Mouse (Mus musculus): ENCODE data around the gene Prkaa1.

Prkaa1 gene

GRCm38 (mm10) chr15:5143361-5144020 is at the start of gene Prkaa1:
TSS of gene Prkaa1 (plus strand) at chr15:5143861.
- DNase-seq: peak; percentile 80

GRCm38 (mm10) chr15:5095534-5096301 is 47.9 kb upstream of the Prkaa1 start:
- DNase-seq: no peak

GRCm38 (mm10) chr15:5097376-5097775 is 46.3 kb upstream of the Prkaa1 start:
- no peak for DNase-seq

DNA sequence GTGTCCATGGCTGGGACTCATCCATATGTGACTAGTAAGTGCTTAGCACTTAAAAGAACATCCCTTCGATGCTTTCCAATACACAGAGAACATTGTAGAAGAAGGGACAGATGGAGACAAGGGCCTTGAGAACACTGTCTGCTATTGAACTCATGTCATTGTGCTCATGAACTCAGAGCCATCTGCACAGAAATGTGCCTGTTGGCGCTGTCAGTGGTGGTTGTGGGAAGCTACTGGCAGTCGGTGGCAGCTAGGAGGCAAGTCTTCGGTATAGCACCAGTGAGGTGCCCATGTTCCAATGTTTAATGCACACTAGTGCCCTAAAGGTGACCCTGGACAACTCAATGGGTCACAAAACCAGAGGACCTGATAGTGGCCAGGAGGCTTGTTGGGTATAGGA is 41.3 kb upstream of the Prkaa1 start:
- DNase-seq: no peak

GRCm38 (mm10) chr15:5105891-5106290 is 37.8 kb upstream of the Prkaa1 start:
- no peak for DNase-seq

DNA sequence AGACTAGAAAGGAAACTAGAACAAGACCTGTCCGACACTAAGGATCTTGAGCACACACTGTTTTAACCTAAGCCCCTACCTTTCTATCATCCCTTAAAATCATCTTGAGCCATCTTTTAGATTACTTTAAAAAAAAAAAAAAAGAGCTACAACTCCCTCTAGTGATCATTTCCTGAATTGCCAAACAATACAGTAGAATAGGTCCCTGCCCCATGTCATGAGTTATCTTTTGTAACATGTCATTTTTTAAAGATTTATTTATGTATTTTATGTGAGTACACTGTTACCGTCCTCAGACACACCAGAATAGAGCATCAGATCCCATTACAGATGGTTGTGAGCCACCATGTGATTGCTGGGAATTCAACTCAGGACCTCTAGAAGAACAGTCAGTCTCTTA is 37.4 kb upstream of the Prkaa1 start:
- DNase-seq: no peak

- DNase-seq: peak; percentile 54
Observed at GRCm38 (mm10) chr15:5107686-5108654, 35.7 kb upstream of the Prkaa1 start, which contains the start of gene Card6. TSS of gene Card6 (minus strand) at chr15:5108539.

GRCm38 (mm10) chr15:5108655-5109040 is 35.0 kb upstream of the Prkaa1 start:
- no peak for DNase-seq

DNA sequence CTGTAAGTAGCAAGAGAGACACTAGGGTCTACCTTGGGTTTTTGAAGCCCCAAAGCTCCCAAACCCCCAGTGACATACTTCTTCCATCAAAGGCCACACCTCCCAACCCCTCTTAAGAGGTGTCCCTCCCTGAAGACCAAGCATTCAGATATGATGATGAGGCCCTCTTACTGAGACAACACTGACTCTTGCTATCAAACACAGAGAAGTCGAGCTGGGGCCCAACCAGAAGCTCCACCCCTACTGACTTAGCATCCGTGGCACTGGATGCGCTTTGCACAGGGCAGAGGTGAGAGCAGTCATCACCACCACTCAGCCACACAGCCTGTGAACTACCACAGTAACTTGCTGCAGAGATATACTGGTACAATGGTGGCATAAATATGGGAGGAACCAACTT is 31.0 kb upstream of the Prkaa1 start:
- no peak for DNase-seq

DNA sequence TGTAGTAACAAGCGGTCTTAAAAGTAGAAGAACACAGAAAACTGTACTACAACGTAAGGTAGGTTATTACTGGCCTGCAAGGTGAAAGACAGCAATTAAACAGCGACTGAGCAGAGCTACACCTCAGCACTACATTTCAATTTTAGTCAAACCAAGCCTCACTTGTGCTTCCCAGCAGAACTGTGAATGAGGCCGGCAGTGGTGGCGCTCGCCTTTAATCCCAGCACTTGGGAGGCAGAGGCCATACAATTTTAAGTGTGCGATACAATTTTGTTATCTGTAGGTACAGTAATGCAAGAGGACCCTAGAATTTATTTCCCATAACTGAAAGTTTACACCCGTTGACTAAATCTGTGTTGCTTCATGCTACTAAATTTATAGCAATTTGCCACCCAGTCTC is 28.5 kb upstream of the Prkaa1 start:
- no peak for DNase-seq

DNA sequence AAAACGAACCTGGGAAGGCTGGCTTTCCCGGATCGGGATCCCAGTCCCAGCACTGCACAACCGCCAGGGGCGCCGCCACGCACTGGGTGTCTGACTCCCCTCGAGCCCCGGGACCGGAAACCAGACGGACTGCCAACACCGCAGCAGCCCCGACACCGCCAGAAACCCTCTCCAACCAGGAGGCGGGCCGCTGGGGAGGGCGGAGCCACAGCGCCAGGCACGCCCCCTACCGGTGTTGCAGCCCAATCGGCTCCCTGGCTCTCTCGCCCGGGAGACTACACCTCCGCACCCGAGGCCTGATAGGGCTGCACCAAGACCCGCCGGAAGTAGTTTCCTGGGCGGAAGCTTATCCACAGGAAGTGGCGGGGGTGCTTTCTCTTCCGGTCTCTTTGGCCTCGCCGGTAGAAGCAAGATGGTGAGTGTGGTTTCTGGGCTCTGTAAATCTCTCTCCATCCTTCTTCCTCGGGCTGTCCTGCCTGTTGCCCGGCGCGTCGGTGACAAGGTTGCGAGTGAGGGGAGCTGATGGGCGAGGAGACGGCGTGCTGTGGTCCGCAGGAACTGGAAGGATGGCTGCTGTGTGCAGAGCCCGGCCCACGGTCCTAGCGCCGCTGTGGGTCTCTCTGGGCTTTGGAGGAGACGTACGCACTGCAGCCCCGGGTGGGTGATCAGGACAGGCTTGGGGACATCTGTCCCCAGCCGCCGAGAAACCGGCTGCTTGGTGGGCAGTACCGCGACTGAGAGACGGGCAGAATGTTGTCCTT is 27.2 kb upstream of the Prkaa1 start, which contains the start of gene Rpl37:
Rpl37 (plus strand) TSS at position 376 of the 761 bp plus-strand sequence.
- peak; percentile 99 for DNase-seq

DNA sequence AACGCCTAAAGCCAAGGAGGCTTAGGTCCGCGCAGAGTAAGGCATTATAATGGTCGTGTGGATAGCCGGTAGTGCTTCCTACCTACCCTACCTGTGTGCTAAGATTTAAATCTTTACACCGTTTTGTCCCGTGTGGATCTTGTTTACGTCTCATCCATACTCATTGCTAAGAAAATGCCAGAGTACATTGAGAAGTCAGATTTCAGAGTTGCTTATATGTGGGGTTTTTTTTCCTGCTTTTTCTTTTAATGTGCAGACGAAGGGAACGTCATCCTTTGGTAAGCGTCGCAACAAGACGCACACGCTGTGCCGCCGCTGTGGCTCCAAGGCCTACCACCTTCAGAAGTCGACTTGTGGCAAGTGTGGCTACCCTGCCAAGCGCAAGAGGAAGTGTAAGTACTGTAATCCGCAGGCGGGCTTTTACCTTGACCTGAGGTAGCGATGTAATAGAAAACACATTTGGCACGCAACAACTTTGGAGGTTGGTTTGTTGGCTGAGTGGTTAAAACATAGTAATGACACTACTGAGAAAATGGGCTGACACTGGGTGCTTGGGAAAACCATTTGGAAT is 26.5 kb upstream of the Prkaa1 start:
- peak; percentile 35 for DNase-seq

DNA sequence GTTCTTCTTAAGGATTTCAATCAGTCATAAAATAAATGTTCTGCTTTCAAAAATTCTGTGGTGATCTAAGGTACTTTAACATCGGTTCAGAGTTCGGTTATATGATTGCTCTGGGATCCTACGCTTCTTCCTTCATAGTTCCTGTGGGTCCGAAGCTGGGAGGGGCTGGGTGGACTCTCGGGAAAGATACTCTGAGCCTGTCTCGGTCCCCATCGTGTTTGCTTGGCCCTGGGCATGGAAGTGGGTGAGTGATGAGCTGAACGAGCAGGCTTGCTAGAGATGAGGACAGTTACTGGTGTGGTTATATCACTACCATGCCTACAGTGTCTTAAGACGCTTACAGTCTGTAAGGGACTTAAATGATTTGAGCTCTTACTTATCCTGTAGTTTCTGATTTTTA is 25.0 kb upstream of the Prkaa1 start:
- DNase-seq: no peak

DNA sequence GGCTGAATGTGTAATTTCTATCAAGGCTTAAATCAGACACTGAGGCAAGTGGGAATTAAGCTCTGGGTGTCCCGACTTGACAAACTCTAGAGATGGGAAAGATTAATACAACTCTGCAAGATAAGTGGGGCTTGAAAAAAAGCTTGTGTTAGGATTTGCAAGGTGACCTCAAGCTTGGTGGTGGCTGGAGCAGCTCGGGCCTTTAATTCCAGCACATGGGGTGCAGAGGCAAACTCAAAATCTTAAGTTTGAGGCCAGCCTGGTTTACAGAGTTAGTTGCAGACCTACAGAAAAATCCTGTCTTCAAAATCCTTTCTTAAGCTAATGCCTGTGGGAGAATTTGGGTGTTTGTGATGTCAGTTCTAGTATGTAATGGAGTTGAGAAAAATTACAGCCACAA is 24.5 kb upstream of the Prkaa1 start:
- no peak for DNase-seq

DNA sequence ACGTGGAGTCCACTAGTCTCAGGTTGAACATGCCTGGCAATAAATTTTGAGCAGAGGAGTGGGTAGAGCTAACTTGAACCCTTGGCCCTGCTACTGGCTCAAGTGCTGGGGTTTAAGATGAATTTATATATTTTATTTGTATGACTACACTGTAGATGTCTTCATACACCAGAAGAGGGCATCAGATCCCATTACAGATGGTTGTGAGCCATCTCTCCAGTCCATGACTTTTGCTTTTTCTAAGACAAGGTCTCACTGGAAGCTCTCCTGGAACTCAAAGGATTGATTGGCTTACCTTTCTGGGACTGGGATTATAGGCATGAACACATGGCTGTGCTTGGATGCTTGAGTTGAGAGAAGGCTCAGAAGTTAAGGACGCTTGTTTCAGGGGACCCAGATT is 24.0 kb upstream of the Prkaa1 start:
- no peak for DNase-seq

- no peak for DNase-seq
Observed at GRCm38 (mm10) chr15:5121535-5122313, 21.9 kb upstream of the Prkaa1 start.

GRCm38 (mm10) chr15:5126456-5126855 is 17.2 kb upstream of the Prkaa1 start:
- DNase-seq: no peak

DNA sequence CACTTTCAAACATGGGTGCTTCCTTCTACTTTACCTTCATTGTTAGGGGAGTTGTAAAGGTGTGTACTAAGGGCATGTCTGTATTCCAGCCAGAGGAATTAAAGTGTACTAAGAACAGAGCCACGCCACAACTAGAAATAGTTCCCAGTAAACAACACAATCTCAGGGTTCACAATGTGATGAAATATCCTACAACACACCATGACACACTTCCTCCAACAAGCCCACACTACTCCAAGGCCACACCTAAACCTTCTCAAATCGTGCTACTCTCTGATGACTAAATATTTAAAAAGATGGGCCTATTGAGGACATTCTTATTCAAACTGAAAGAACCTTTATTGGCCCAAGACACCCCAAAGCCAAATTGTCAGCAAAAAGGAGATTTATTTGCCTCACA is 16.2 kb upstream of the Prkaa1 start:
- DNase-seq: no peak

DNA sequence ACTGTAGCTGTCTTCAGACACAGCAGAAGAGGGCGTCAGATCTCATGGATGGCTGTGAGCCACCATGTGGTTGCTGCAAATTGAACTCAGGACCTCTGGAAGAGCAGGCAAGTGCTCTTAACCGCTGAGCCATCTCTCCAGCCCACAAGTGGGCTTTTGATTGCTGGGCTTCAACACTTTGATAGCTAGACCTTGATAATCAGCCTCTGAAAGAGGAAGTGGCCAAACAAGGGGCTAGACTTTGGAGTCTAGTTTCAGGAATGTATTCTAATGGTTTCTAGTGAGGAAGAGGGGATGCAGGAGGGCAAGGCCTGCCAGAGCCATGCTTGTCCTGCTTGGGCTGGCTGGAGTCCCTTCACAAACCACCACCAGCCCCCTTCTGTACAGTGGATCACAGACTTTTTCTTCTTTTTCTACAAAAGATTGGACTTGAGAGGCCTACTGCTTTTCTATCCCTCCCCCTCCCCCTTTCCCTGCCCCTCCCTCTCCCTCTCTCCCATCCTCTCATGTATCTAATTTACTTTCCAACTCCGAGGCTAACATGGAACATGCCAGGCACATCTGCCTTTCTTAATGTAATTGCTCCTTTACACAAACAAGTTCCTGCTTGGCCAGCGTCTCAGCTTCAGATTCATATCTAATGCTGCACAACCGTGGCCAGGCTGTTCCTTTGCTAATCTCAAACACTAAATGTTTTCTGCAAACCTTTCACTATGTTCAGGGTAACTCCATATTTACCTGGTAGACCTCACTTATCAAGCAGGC is 15.3 kb upstream of the Prkaa1 start:
- DNase-seq: no peak

DNA sequence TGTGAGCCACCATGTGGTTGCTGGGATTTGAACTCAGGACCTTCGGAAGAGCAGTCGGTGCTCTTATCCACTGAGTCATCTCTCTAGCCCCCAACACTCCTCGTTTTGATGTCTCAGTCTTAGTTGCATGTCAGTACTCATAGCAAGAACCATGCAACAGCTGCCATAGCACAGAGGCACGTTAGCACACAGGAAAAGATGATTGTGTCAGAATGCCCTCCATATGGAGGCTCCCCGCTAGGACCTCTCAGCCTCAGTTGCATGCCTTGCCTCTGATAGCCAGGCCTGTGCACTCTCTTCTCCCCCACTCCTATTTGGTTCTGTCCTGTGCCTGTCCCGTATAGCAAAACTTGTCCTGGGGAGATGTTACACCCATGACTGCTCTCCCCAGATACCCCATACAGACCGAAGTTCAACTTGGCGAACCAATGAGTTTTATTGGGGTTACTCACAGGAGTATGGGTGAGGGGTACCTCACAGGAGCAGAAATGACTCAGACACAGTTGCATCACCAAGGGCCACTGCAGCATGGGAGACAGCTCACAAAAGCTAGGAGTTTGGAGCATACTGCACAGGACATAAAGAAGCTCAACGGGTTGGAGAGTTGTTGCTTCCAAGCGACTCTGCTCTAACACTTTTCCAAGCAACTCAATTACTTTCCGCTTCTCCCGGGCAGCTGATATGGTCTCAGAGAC is 14.4 kb upstream of the Prkaa1 start:
- DNase-seq: no peak
